Mouse (Mus musculus) heart, embryonic 16.5 days (tissue): ENCODE results near the gene Serpina3c. TPM values are rescaled to one million over a fixed set of nuclear protein-coding genes. Genes with fewer than 3 reads are reported as not detected.
"Not testable (repeated sequence)": the region's sequence is repeated elsewhere in the genome, so short reads cannot be mapped to it uniquely, and the experiment has no call there.

Experiments
- ATAC-seq: fragments of 200-750 bp; cut with Nextera tagmentation; replicated peaks from 2 replicates; pipeline ENCODE4 v1.8.0; 2017; ENCODE audit warnings: moderate number of reproducible peaks; ENCODE audit not compliant: insufficient read depth, low FRiP score; ENCODE audit errors: extremely low read depth
- H3K27ac ChIP-seq: fragments of 300-500 bp; sonication (generic); 2 replicates; pipeline ENCODE4 v1.5.1; 2014; ENCODE audit warnings: mild to moderate bottlenecking, low read length, control low read depth, moderate library complexity
- H3K27me3 ChIP-seq: fragments of 300-500 bp; sonication (generic); 2 replicates; pipeline ENCODE4 v1.6.1; 2014; ENCODE audit warnings: low read length, mixed read lengths; ENCODE audit not compliant: control insufficient read depth, insufficient read depth
- H3K36me3 ChIP-seq: fragments of 300-500 bp; sonication (generic); 2 replicates; pipeline ENCODE4 v1.6.1; 2014; ENCODE audit not compliant: control insufficient read depth, insufficient read depth
- H3K4me1 ChIP-seq: fragments of 300-500 bp; sonication (generic); 2 replicates; pipeline ENCODE4 v1.6.1; 2014; ENCODE audit warnings: low read length, mixed read lengths; ENCODE audit not compliant: control insufficient read depth, insufficient read depth
- H3K4me2 ChIP-seq: fragments of 300-500 bp; sonication (generic); 2 replicates; pipeline ENCODE4 v1.6.1; 2014; ENCODE audit warnings: low read depth, mild to moderate bottlenecking, control low read depth, low read length
- H3K4me3 ChIP-seq: fragments of 300-500 bp; sonication (generic); 2 replicates; pipeline ENCODE4 v1.5.1; 2014; ENCODE audit warnings: mild to moderate bottlenecking, control low read depth, low read length
- H3K9ac ChIP-seq: fragments of 300-500 bp; sonication (generic); 2 replicates; pipeline ENCODE4 v1.6.1; 2014; ENCODE audit warnings: low read length, control low read depth
- H3K9me3 ChIP-seq: fragments of 300-500 bp; sonication (generic); replicated peaks from 2 replicates; pipeline ENCODE4 v1.6.1; 2016; ENCODE audit warnings: low read length; ENCODE audit not compliant: control insufficient read depth
- WGBS: fragments of 180-500 bp; shearing (Covaris S2); extraction: QIAGEN DNeasy Blood & Tissue Kit; methylation state at CpG from one replicate; pipeline ENCODE4 v1.1.7; 2014; 5-methylcytosine and 5-hydroxymethylcytosine counted together
- polyA plus RNA-seq: library from polyadenylated mRNA; unstranded; fragments of >200 nt; fragmentation: Nextera tagmentation; extraction: Ambion mirVana; gene quantifications from 2 replicates; pipeline ENCODE4 v1.2.1, GENCODE M21; 2015

Gene Serpina3c
- polyA plus RNA-seq, 1 experiment from 2014 or later = 0.11 TPM

DNA sequence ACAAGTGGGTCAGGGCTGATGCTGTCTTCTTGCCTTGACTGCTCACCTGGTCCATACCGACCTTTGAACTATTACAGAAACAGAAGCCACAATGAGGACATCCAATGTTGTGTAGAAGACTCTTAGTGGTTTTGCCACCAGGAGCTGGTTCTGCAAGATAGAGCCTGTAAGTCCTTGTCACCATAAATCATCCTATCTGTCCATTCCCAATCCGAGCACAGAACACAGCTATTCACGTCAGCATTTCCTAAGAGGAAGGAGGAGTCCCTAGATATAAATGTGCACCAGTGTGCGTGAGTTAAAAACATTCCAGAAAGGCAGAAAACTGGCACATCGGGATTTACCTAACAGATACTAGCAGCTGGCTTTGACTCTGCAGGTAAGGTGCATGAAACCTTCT lies 26.0 kb downstream of the Serpina3c start, which contains the start of gene Serpina3b:
Gene Serpina3b (plus strand): TSS at position 301 of the 400 bp plus-strand sequence.
- WGBS = 69% methylated on average over 5 of the region's 5 CpGs
- H3K36me3 ChIP-seq = no peaks in the 10 kb centered on the region
- H3K4me1 ChIP-seq = no peaks in the 10 kb centered on the region
- no peak for ATAC-seq
- no peak within 1 kb of the TSS for H3K9ac ChIP-seq
- H3K27me3 ChIP-seq = no peaks in the 10 kb centered on the region
- no peak within 1 kb of the TSS for H3K27ac ChIP-seq
- no peaks in the 10 kb centered on the region for H3K9me3 ChIP-seq
- H3K4me3 ChIP-seq = no peak within 1 kb of the TSS
- no peak within 1 kb of the TSS for H3K4me2 ChIP-seq

DNA sequence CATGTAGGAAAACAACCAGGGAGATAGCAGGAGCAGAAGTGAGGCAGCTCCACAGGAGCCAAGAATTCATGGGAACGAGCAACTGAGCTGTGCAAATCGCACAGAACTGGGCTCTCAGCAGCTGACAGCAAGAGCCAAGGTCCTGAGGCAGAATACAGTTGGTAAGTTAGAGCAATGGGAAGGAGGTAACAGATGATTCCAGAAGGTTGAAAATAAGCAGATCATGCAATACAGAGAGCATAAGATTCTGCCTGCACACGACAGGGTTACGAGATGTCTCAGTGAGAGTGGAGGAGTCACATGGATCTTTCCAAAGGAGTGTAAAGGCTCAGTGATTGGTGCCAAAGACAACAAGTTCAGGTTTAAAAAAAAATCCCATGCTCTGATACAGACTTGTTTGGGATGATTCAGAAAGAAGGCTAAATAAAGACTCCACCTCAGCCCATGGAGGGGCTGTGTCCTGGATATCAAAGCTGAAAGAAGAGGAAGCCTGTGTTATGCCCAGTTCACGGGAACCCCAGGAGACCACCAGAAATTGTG lies 28.6 kb downstream of the Serpina3c start:
- 46% methylated on average over 5 of the region's 5 CpGs for WGBS
- Histone ChIP-seq H3K4me3 (no peak overlapping the region), H3K4me2 (no peak overlapping the region), H3K9me3 (no peaks in the 10 kb centered on the region), H3K9ac (no peak overlapping the region), H3K27ac (no peak overlapping the region), H3K36me3 (no peaks in the 10 kb centered on the region), H3K4me1 (no peaks in the 10 kb centered on the region), H3K27me3 (no peaks in the 10 kb centered on the region)
- ATAC-seq = 0 out of 2 replicates have a peak, but pooled peaks have one; percentile 34

DNA sequence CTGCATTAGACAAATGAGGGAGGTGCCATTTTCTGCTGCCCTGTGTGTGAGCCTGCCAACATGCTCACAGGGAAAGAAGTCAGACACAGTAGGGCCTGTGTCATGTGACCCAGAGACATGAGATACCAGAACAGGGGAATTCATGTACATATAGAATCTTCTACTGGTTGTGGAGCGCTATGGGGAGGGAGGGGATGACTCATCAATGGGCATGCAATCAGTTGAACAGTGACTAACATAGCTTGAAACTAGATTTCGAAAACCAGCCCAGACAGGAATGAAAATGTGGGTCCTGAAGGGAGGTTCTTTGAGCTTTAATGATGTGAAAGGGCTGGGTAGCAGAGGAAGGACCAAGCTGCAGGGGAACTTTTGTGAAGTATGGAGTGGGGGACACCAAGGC lies 29.7 kb downstream of the Serpina3c start:
- Histone ChIP-seq H3K36me3 (no peaks in the 10 kb centered on the region), H3K9ac (no peak overlapping the region), H3K27me3 (no peaks in the 10 kb centered on the region), H3K27ac (no peak overlapping the region), H3K4me1 (no peaks in the 10 kb centered on the region), H3K4me3 (no peak overlapping the region), H3K4me2 (no peak overlapping the region), H3K9me3 (no peaks in the 10 kb centered on the region)
- 62% methylated on average over 2 of the region's 2 CpGs for WGBS
- no peak for ATAC-seq

DNA sequence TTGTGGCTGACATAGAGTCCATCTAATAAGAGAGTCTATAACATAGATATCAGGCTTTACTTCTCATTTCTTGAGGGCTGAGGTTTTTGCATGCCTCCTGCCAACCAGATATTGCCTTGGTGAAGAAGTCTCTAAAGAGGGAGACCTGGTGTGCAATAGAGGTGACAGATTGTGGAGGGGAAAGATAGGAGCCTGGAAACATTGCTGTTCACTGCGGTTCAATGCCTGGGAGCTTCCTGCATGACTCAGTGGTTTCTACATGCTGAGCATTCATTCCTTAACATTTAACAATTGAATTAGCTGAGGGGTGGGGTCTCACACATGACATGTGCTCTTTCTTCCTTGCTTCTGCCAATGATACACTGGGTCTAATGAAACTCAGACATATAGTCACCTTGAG lies 30.6 kb downstream of the Serpina3c start:
- H3K36me3 ChIP-seq = no peaks in the 10 kb centered on the region
- no peaks in the 10 kb centered on the region for H3K4me1 ChIP-seq
- H3K9me3 ChIP-seq = no peaks in the 10 kb centered on the region
- ATAC-seq = no peak
- H3K4me2 ChIP-seq = no peak overlapping the region
- H3K9ac ChIP-seq = no peak overlapping the region
- no peak overlapping the region for H3K4me3 ChIP-seq
- no peaks in the 10 kb centered on the region for H3K27me3 ChIP-seq
- no peak overlapping the region for H3K27ac ChIP-seq
- WGBS = 52% methylated on average over 1 of the region's 1 CpGs

DNA sequence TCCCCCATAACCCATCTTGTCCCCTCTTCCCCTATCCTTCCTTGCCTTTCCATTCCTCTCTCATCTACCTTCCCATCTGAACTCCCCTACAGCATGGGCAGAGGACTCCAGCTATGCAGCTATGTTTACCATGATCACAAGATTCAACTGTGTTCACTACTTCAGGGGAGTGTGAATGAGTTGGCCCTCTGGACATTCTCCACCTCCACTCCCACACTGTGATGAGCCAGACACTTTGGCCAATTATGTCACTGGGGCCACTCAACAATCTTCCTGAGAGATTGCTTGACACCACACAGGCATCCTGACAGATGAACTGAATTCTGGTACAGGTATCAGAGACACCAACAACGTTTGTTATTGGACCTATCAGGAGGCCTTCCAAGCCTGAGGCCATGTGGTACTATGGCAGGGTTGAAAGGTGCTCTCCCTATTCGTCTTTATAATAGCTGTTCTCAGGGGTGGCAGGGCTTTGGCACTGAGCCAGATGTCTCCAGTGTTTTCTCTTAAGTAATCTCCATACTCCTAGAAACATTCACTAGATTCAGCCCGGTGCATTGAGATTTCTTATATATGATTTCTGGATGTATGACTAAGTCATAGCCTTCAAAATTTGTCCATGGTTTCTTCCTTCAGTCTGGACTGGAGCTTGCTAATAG lies 38.6 kb downstream of the Serpina3c start:
- H3K9ac ChIP-seq = no peak overlapping the region
- ATAC-seq = no peak
- H3K4me1 ChIP-seq = no peaks in the 10 kb centered on the region
- no peaks in the 10 kb centered on the region for H3K27me3 ChIP-seq
- 33% methylated on average over 3 of the region's 3 CpGs for WGBS
- H3K27ac ChIP-seq = no peak overlapping the region
- no peaks in the 10 kb centered on the region for H3K36me3 ChIP-seq
- no peak overlapping the region for H3K4me3 ChIP-seq
- H3K9me3 ChIP-seq = no peaks in the 10 kb centered on the region
- H3K4me2 ChIP-seq = no peak overlapping the region

DNA sequence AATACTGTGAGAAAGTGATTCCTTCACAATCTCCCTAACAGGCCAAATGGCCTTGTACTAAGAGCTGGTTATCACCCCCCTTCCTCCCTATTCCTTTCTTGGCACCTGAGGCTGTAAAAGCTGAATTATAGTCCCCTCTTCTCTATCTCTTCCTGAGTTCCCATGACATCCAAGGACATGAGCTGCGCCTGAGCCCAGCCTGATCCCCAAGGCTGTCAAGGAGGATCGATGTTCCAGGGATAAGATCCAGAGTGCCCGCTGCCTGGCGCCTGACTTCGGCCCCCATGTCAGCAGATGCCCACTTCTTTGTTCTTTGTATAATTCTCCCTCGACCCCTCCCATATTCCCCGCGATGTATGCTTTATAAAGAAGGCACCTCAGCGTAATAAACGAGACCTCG lies 41.3 kb downstream of the Serpina3c start, which contains the start of gene Serpina3a:
Gene Serpina3a (plus strand): TSS at position 392 of the 400 bp plus-strand sequence.
- not testable (repeated sequence) for H3K36me3 ChIP-seq, ATAC-seq

DNA sequence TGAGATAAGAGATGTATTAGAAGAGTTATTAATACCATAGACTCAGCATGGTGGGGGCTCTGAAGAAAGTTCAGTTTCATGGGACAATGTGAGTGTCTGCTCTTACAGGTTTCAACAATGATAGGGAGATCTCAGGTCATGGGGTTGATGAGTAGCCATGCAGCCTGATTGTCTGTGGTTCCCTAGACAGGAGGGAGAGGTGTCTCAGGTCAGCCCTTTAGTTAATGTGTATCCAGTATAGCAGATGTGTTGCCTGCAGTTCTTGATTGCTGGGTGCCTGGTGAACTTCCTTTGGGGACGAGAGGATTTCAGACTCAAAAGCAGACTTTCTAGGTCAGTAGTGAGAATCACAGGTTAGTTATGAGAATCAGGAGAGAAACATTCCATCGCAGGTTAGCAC lies 45.2 kb downstream of the Serpina3c start:
- 67% methylated on average over 2 of the region's 2 CpGs for WGBS
- no peak overlapping the region for H3K27ac ChIP-seq

More for the DNA sequence above, 41.3 kb downstream of the Serpina3c start, which contains the start of gene Serpina3a:
- H3K4me2 ChIP-seq, H3K9me3 ChIP-seq, H3K4me1 ChIP-seq, H3K9ac ChIP-seq, H3K4me3 ChIP-seq, H3K27ac ChIP-seq, H3K27me3 ChIP-seq: not testable (repeated sequence)
- WGBS = 80% methylated on average over 11 of the region's 11 CpGs

DNA sequence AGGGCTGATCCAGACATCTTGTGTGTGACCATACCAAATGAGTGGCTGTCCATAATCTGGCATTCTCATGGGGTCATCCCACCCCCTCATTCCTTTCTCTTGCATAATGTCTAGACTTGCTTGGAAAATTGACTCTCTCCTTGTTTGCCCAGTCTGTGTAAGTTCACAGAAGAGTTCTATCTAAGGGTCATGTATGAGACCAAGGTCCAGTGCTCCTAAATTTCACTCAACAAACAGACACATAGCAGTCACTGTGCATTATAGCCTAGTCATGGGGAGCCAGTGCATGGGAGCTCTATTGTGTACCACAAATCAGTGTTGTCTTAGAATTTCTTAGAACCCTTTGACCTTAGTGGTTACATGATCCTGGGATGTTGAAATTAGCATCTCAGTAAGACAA lies 46.8 kb downstream of the Serpina3c start:
- Histone ChIP-seq H3K4me1 (no peaks in the 10 kb centered on the region), H3K9me3 (no peaks in the 10 kb centered on the region), H3K36me3 (no peaks in the 10 kb centered on the region), H3K9ac (no peak overlapping the region), H3K27me3 (no peaks in the 10 kb centered on the region), H3K27ac (no peak overlapping the region), H3K4me3 (no peak overlapping the region), H3K4me2 (no peak overlapping the region)
- no peak for ATAC-seq

More for the DNA sequence above, 45.2 kb downstream of the Serpina3c start:
- no peak for ATAC-seq
- no peak overlapping the region for H3K9ac ChIP-seq
- H3K4me1 ChIP-seq = no peaks in the 10 kb centered on the region
- H3K9me3 ChIP-seq = no peaks in the 10 kb centered on the region
- no peak overlapping the region for H3K4me2 ChIP-seq
- no peaks in the 10 kb centered on the region for H3K27me3 ChIP-seq
- H3K36me3 ChIP-seq = no peaks in the 10 kb centered on the region
- H3K4me3 ChIP-seq = no peak overlapping the region

DNA sequence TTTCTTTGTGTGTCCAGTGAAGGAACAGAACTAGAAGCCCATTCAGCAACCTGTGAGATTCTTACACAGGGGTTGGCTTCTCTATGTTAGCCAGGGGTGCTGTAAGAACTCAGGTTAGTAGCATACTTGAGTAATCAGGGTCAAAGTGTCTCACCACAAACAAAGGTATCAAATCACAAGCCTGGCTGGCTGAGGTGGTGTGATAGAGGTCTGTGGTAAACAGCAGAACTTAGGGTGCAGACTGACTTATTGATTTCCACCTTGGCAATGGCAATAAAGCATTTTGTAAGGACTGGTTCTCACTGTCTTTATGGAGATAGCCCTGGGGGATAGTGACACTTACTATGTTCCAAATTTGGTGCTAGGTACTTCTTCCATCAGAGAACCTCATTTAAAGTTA lies 47.8 kb downstream of the Serpina3c start:
- Histone ChIP-seq H3K27ac (no peak overlapping the region), H3K9me3 (no peaks in the 10 kb centered on the region), H3K9ac (no peak overlapping the region), H3K36me3 (no peaks in the 10 kb centered on the region), H3K4me2 (no peak overlapping the region), H3K4me3 (no peak overlapping the region), H3K27me3 (no peaks in the 10 kb centered on the region), H3K4me1 (no peaks in the 10 kb centered on the region)
- no peak for ATAC-seq
